Mouse (Mus musculus): ENCODE data around the gene Cdc42bpg. TPM values are rescaled to one million over a fixed set of nuclear protein-coding genes. Genes with fewer than 3 reads are reported as not detected.

Cdc42bpg gene
- polyA plus RNA-seq, 1 experiment: 0.69 TPM

GRCm38 (mm10) chr19:6333761-6334595 is 27.7 kb downstream of the Cdc42bpg start:
- no peak for TF ChIP-seq TAL1 (IDR thresholded peaks at IDR 0.05; ENCODE audit: low read length)
- TF ChIP-seq GATA1 (IDR thresholded peaks at IDR 0.05; ENCODE audit: low read length): no peak
- Histone ChIP-seq H3K4me3 (replicated peaks) (peak overlapping the region; percentile 80), H3K9me3 (ENCODE audit: control insufficient read depth, low read length) (no peaks in the 10 kb centered on the region), H3K36me3 (ENCODE audit: control insufficient read depth) (peaks cover 26% of the 10 kb centered on the region), H3K4me1 (ENCODE audit: control insufficient read depth) (peaks cover 52% of the 10 kb centered on the region), H3K27me3 (ENCODE audit: control insufficient read depth) (no peaks in the 10 kb centered on the region)

GRCm38 (mm10) chr19:6334673-6335457 is 28.6 kb downstream of the Cdc42bpg start, which contains the start of gene Men1:
Gene Men1 (plus strand): TSS chr19:6334979.
- Histone ChIP-seq H3K27me3 (ENCODE audit: control insufficient read depth) (no peaks in the 10 kb centered on the region), H3K4me1 (ENCODE audit: control insufficient read depth) (peaks cover 61% of the 10 kb centered on the region), H3K9me3 (ENCODE audit: control insufficient read depth, low read length) (no peaks in the 10 kb centered on the region), H3K4me3 (replicated peaks) (peak within 1 kb of the TSS; percentile 80), H3K36me3 (ENCODE audit: control insufficient read depth) (peaks cover 35% of the 10 kb centered on the region)
- TF ChIP-seq TAL1 (IDR thresholded peaks at IDR 0.05; ENCODE audit: low read length) (no peak), GATA1 (IDR thresholded peaks at IDR 0.05; ENCODE audit: low read length) (no peak)

GRCm38 (mm10) chr19:6335458-6335827 is 29.2 kb downstream of the Cdc42bpg start:
- Histone ChIP-seq H3K9me3 (ENCODE audit: control insufficient read depth, low read length) (no peaks in the 10 kb centered on the region), H3K36me3 (ENCODE audit: control insufficient read depth) (peaks cover 40% of the 10 kb centered on the region), H3K4me3 (replicated peaks) (peak overlapping the region; percentile 80), H3K4me1 (ENCODE audit: control insufficient read depth) (peaks cover 66% of the 10 kb centered on the region), H3K27me3 (ENCODE audit: control insufficient read depth) (no peaks in the 10 kb centered on the region)
- no peak for TF ChIP-seq GATA1 (IDR thresholded peaks at IDR 0.05; ENCODE audit: low read length)
- no peak for TF ChIP-seq TAL1 (IDR thresholded peaks at IDR 0.05; ENCODE audit: low read length)

- Histone ChIP-seq H3K4me3 (replicated peaks) (peak overlapping the region; percentile 80), H3K36me3 (ENCODE audit: control insufficient read depth) (peaks cover 40% of the 10 kb centered on the region), H3K4me1 (ENCODE audit: control insufficient read depth) (peaks cover 68% of the 10 kb centered on the region), H3K27me3 (ENCODE audit: control insufficient read depth) (peaks cover 4% of the 10 kb centered on the region; the same call in 1 of the 2 replicates), H3K9me3 (ENCODE audit: control insufficient read depth, low read length) (no peaks in the 10 kb centered on the region)
- no peak for TF ChIP-seq TAL1 (IDR thresholded peaks at IDR 0.05; ENCODE audit: low read length)
- TF ChIP-seq GATA1 (IDR thresholded peaks at IDR 0.05; ENCODE audit: low read length): no peak
Measured at GRCm38 (mm10) chr19:6336920-6337319, 30.7 kb downstream of the Cdc42bpg start.

- peaks cover 44% of the 10 kb centered on the region for H3K36me3 ChIP-seq (ENCODE audit: control insufficient read depth)
- peaks cover 78% of the 10 kb centered on the region for H3K4me1 ChIP-seq (ENCODE audit: control insufficient read depth)
- H3K27me3 ChIP-seq (ENCODE audit: control insufficient read depth): peaks cover 4% of the 10 kb centered on the region; the same call in 1 of the 2 replicates
- H3K9me3 ChIP-seq (ENCODE audit: control insufficient read depth, low read length): no peaks in the 10 kb centered on the region
- H3K4me3 ChIP-seq (replicated peaks): no peak overlapping the region
- TF ChIP-seq GATA1 (IDR thresholded peaks at IDR 0.05; ENCODE audit: low read length) (no peak), TAL1 (IDR thresholded peaks at IDR 0.05; ENCODE audit: low read length) (no peak)
Measured at GRCm38 (mm10) chr19:6338171-6338570, 31.9 kb downstream of the Cdc42bpg start.

- no peak overlapping the region for H3K4me3 ChIP-seq (replicated peaks)
- H3K27me3 ChIP-seq (ENCODE audit: control insufficient read depth): peaks cover 4% of the 10 kb centered on the region; the same call in 1 of the 2 replicates
- peaks cover 48% of the 10 kb centered on the region for H3K36me3 ChIP-seq (ENCODE audit: control insufficient read depth)
- H3K4me1 ChIP-seq (ENCODE audit: control insufficient read depth): peaks cover 80% of the 10 kb centered on the region
- no peaks in the 10 kb centered on the region for H3K9me3 ChIP-seq (ENCODE audit: control insufficient read depth, low read length)
- no peak for TF ChIP-seq TAL1 (IDR thresholded peaks at IDR 0.05; ENCODE audit: low read length)
- no peak for TF ChIP-seq GATA1 (IDR thresholded peaks at IDR 0.05; ENCODE audit: low read length)
Measured at GRCm38 (mm10) chr19:6338716-6339115, 32.5 kb downstream of the Cdc42bpg start.

- peaks cover 53% of the 10 kb centered on the region for H3K36me3 ChIP-seq (ENCODE audit: control insufficient read depth)
- H3K4me1 ChIP-seq (ENCODE audit: control insufficient read depth): peaks cover 79% of the 10 kb centered on the region
- H3K27me3 ChIP-seq (ENCODE audit: control insufficient read depth): peaks cover 4% of the 10 kb centered on the region; the same call in 1 of the 2 replicates
- H3K9me3 ChIP-seq (ENCODE audit: control insufficient read depth, low read length): no peaks in the 10 kb centered on the region
- H3K4me3 ChIP-seq (replicated peaks): no peak overlapping the region
- TF ChIP-seq GATA1 (IDR thresholded peaks at IDR 0.05; ENCODE audit: low read length): no peak
- no peak for TF ChIP-seq TAL1 (IDR thresholded peaks at IDR 0.05; ENCODE audit: low read length)
Measured at GRCm38 (mm10) chr19:6339191-6339590, 32.9 kb downstream of the Cdc42bpg start.

- Histone ChIP-seq H3K27me3 (ENCODE audit: control insufficient read depth) (peaks cover 4% of the 10 kb centered on the region; the same call in 1 of the 2 replicates), H3K36me3 (ENCODE audit: control insufficient read depth) (peaks cover 56% of the 10 kb centered on the region), H3K4me1 (ENCODE audit: control insufficient read depth) (peaks cover 73% of the 10 kb centered on the region), H3K9me3 (ENCODE audit: control insufficient read depth, low read length) (no peaks in the 10 kb centered on the region), H3K4me3 (replicated peaks) (peak overlapping the region; percentile 80)
- TF ChIP-seq GATA1 (IDR thresholded peaks at IDR 0.05; ENCODE audit: low read length): no peak
- no peak for TF ChIP-seq TAL1 (IDR thresholded peaks at IDR 0.05; ENCODE audit: low read length)
Measured at GRCm38 (mm10) chr19:6339890-6340504, 33.7 kb downstream of the Cdc42bpg start.

Data from erythroblast, embryonic 14.5 days (primary cell).